Mouse (Mus musculus): ENCODE measurements around the gene Atp13a4. TPM values are rescaled to one million over a fixed set of nuclear protein-coding genes. Genes with fewer than 3 reads are reported as not detected.

Gene Atp13a4
- polyA plus RNA-seq, 1 experiment: not detected

Other genes starting within 250 kb of the Atp13a4 start
- not detected in 2 replicates for gene Atp13a5, start 166.1 kb downstream of the Atp13a4 start, polyA plus RNA-seq (2012; rRNA removed)
- 7.6 and 12.5 TPM in 2 replicates for gene Opa1, start 34.5 kb upstream of the Atp13a4 start, polyA plus RNA-seq (2012; rRNA removed)